Mouse (Mus musculus) left cerebral cortex, postnatal 4 days (tissue): ENCODE results near the gene Abcb5. TPM values are rescaled to one million over a fixed set of nuclear protein-coding genes. Genes with fewer than 3 reads are reported as not detected.

Experiments used
- total RNA-seq, 2 experiments: library from RNA; stranded (reverse); gene quantifications; 2 replicates each; pipeline ENCODE4 v1.2.3; 2021

Gene Abcb5
- total RNA-seq, 2 experiments from 2014 or later: not detected

Other genes starting within 250 kb of the Abcb5 start
- 1 to 10 TPM; 8.1 to 9.4 TPM for gene Sp8, start 120.1 kb downstream of the Abcb5 start, total RNA-seq